Mouse (Mus musculus) cortical plate, adult 2 months (tissue): Measurements from ENCODE around the gene Olfr155.

ENCODE experiments used
- CTCF ChIP-seq: fragments of 200-500 bp; IDR thresholded peaks from 2 replicates; pipeline ENCODE4 v1.5.1; 2011; ENCODE audit warnings: mild to moderate bottlenecking, control low read depth, low read length; ENCODE audit not compliant: insufficient read depth; ENCODE audit errors: extremely low read depth
- POLR2A ChIP-seq: fragments of 200-500 bp; IDR thresholded peaks from 2 replicates; pipeline ENCODE4 v1.6.1; 2011; ENCODE audit warnings: mild to moderate bottlenecking, low read length, control low read depth; ENCODE audit not compliant: insufficient read depth; ENCODE audit errors: extremely low read depth

- TF ChIP-seq POLR2A (0 out of 2 replicates have a peak, but pooled peaks have one; percentile 11), CTCF (no peak)
Measured at GRCm38 (mm10) chr4:43875160-43875918, 24.0 kb downstream of the Olfr155 start, which contains the start of gene Reck.
